Mouse (Mus musculus) urinary bladder, postnatal 4 days (tissue): ENCODE measurements at regions not wholly inside any gene's neighbourhood (a gene's known extent, or its start where the extent isn't known, plus 50 kb on each side); places are given as distances from the start of the nearest gene placed in this dataset.

Experiments
- DNase-seq, 2 experiments: peaks; one replicate each; pipeline ENCODE4 v3.0.0; 2021 to 2022; ENCODE audit warnings: low spot score in 2 of 2

GRCm38 (mm10) chr4:89082838-89083237 is 54.1 kb upstream of the Mtap start:
- no peak for DNase-seq

GRCm38 (mm10) chr4:89078485-89078884 is 58.4 kb upstream of the Mtap start:
- DNase-seq, result no peak

GRCm38 (mm10) chr4:89074705-89075104 is 62.2 kb upstream of the Mtap start:
- DNase-seq, result no peak

- no peak for DNase-seq
Observed at GRCm38 (mm10) chr4:89070430-89070829, 66.5 kb upstream of the Mtap start.

- DNase-seq, result no peak
Observed at GRCm38 (mm10) chr4:89064401-89064800, 72.5 kb upstream of the Mtap start.

- DNase-seq, result no peak
Observed at GRCm38 (mm10) chr4:89062384-89062783, 74.5 kb upstream of the Mtap start.

GRCm38 (mm10) chr4:89061619-89062018 is 75.3 kb upstream of the Mtap start:
- no peak for DNase-seq

- no peak for DNase-seq
Observed at GRCm38 (mm10) chr4:89057573-89057972, 79.3 kb upstream of the Mtap start.

- no peak for DNase-seq
Observed at GRCm38 (mm10) chr4:89057135-89057534, 79.8 kb upstream of the Mtap start.

GRCm38 (mm10) chr4:89055969-89056368 is 81.0 kb upstream of the Mtap start:
- DNase-seq, result no peak

GRCm38 (mm10) chr4:89053606-89054005 is 83.3 kb upstream of the Mtap start:
- DNase-seq, result no peak

GRCm38 (mm10) chr4:89051897-89052296 is 85.0 kb upstream of the Mtap start:
- DNase-seq, result no peak

GRCm38 (mm10) chr4:89050551-89051199 is 86.2 kb upstream of the Mtap start:
- DNase-seq, result no peak

GRCm38 (mm10) chr4:89049592-89050440 is 87.1 kb upstream of the Mtap start:
- DNase-seq, result no peak

- no peak for DNase-seq
Observed at GRCm38 (mm10) chr4:89044516-89044915, 92.4 kb upstream of the Mtap start.

- DNase-seq, result no peak
Observed at GRCm38 (mm10) chr4:89043982-89044381, 92.9 kb upstream of the Mtap start.

- no peak for DNase-seq
Observed at GRCm38 (mm10) chr4:89040856-89041255, 96.1 kb upstream of the Mtap start.

GRCm38 (mm10) chr4:89038906-89039305 is 98.0 kb upstream of the Mtap start:
- DNase-seq, result no peak

- DNase-seq, result no peak
Observed at GRCm38 (mm10) chr4:89038135-89038534, 98.8 kb upstream of the Mtap start.

GRCm38 (mm10) chr4:89034822-89035221 is 102.1 kb upstream of the Mtap start:
- DNase-seq, result no peak

- no peak for DNase-seq
Observed at GRCm38 (mm10) chr4:89034299-89034698, 102.6 kb upstream of the Mtap start.

GRCm38 (mm10) chr4:89012681-89013353 is 124.1 kb upstream of the Mtap start:
- no peak for DNase-seq

GRCm38 (mm10) chr4:89008561-89008960 is 128.4 kb upstream of the Mtap start:
- DNase-seq, result no peak
